Mouse (Mus musculus): ENCODE measurements around the gene Dpf2. TPM values are rescaled to one million over a fixed set of nuclear protein-coding genes. Genes with fewer than 3 reads are reported as not detected.
"Not testable (repeated sequence)": the region's sequence is repeated elsewhere in the genome, so short reads cannot be mapped to it uniquely, and the experiment has no call there.

Dpf2 gene
- polyA plus RNA-seq, 1 experiment from 2014 or later: 47.0 TPM

DNA sequence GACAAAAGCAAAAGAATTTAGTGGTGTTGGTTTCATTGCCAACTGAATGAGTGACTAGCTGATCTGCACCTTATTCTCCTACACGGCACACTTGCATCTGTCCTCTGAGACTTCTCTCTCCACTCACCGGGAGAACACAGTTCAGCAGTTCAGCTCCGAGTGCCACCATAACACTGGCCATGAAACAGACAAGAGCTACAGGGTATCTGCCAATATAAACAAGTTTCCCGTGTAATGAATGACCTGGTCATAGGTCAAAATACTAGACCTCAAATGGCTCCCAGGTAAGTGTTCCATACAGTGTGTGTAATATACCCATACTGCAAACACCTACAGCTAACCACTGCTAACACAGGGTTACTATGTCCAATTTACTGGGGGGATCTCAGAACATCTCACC, 23.6 kb downstream of the Dpf2 start:
- TF ChIP-seq EP300 (optimal IDR thresholded peaks at IDR 0.05) (no peak), CTCF (IDR thresholded peaks at IDR 0.05; ENCODE audit: low read depth) (no peak)
- no peak overlapping the region for H3K4me2 ChIP-seq (replicated peaks; ENCODE audit: low read depth)
- WGBS: 41% methylated on average over 4 of the region's 4 CpGs
- H3K4me3 ChIP-seq (ENCODE audit: low read depth, low read length): no peak overlapping the region
- H3K36me3 ChIP-seq (ENCODE audit: control insufficient read depth, insufficient read depth, low read length): no peaks in the 10 kb centered on the region
- H3K4me1 ChIP-seq (replicated peaks; ENCODE audit: control insufficient read depth, insufficient read depth): no peaks in the 10 kb centered on the region; the same call in 1 of the 2 replicates
- H3K27me3 ChIP-seq (ENCODE audit: control insufficient read depth, insufficient read depth, low read length): no peaks in the 10 kb centered on the region
- no peaks in the 10 kb centered on the region for H3K9me3 ChIP-seq (ENCODE audit: control insufficient read depth, low read length)
- ATAC-seq (ENCODE audit: low FRiP score, low TSS enrichment): no peak
- H3K27ac ChIP-seq (replicated peaks): no peak overlapping the region
- no peak for DNase-seq (ENCODE audit: low spot score)
- H3K9ac ChIP-seq (ENCODE audit: low read length): no peak overlapping the region

DNA sequence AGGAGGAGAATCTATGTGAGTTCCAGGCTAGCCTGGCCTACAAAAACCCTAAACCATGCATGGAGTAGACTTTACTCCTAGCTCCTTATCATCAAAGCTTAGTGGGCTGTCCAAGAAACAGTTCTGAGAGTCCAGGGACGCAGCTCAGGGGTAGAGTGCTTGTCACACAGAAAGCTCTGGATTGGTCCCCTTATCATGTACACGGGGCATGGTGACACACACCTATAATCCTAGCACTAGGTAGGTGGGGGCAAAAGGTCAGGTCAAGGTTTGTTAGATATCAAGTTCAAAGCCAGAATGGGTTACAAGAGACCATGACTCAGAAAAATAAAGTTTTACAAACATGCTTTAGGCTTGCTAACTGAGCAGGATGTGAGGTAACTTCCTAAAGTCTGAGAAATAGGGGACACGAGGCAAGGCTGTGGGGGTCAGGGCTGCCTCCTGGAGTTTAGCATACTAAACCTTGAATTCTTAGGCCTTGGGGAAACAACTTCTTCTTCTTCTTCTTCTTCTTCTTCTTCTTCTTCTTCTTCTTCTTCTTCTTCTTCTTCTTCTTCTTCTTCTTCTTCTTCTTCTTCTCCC, 25.5 kb downstream of the Dpf2 start:
- TF ChIP-seq CTCF (IDR thresholded peaks at IDR 0.05; ENCODE audit: low read depth): no peak
- TF ChIP-seq EP300 (optimal IDR thresholded peaks at IDR 0.05): no peak
- Histone ChIP-seq H3K4me2 (replicated peaks; ENCODE audit: low read depth) (no peak overlapping the region), H3K4me1 (replicated peaks; ENCODE audit: control insufficient read depth, insufficient read depth) (no peaks in the 10 kb centered on the region), H3K27me3 (ENCODE audit: control insufficient read depth, insufficient read depth, low read length) (no peaks in the 10 kb centered on the region), H3K4me3 (ENCODE audit: low read depth, low read length) (no peak overlapping the region), H3K36me3 (ENCODE audit: control insufficient read depth, insufficient read depth, low read length) (no peaks in the 10 kb centered on the region), H3K9me3 (ENCODE audit: control insufficient read depth, low read length) (no peaks in the 10 kb centered on the region), H3K27ac (replicated peaks) (no peak overlapping the region), H3K9ac (ENCODE audit: low read length) (no peak overlapping the region)
- WGBS: 65% methylated on average over 3 of the region's 3 CpGs
- no peak for ATAC-seq (ENCODE audit: low FRiP score, low TSS enrichment)
- no peak for DNase-seq (ENCODE audit: low spot score)

DNA sequence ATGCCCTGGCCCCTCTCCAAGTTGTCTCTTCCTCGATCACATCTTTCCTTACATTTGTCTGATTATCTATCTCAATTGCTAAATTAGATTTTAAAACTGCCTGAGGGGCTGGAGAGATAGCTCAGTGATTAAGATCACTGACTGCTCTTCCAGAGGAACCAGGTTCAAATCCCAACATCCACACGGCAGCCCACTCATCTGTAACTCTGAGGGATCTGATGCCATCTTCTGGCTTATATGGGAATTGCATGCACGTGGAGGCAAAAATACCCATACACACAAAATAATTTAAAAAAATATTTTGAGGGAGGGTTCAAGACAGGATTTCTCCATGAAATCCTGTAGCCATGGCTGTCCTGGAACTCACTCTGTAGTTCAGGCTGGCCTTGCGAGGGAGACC, 27.0 kb downstream of the Dpf2 start:
- ATAC-seq (ENCODE audit: low FRiP score, low TSS enrichment) (no peak), DNase-seq (ENCODE audit: low spot score) (no peak)
- WGBS: 60% methylated on average over 4 of the region's 4 CpGs
- Histone ChIP-seq H3K27ac (replicated peaks) (no peak overlapping the region), H3K4me2 (replicated peaks; ENCODE audit: low read depth) (no peak overlapping the region), H3K27me3 (ENCODE audit: control insufficient read depth, insufficient read depth, low read length) (no peaks in the 10 kb centered on the region), H3K9ac (ENCODE audit: low read length) (no peak overlapping the region), H3K36me3 (ENCODE audit: control insufficient read depth, insufficient read depth, low read length) (no peaks in the 10 kb centered on the region), H3K9me3 (ENCODE audit: control insufficient read depth, low read length) (no peaks in the 10 kb centered on the region), H3K4me1 (replicated peaks; ENCODE audit: control insufficient read depth, insufficient read depth) (no peaks in the 10 kb centered on the region), H3K4me3 (ENCODE audit: low read depth, low read length) (no peak overlapping the region)
- peak; percentile 73 for TF ChIP-seq CTCF (IDR thresholded peaks at IDR 0.05; ENCODE audit: low read depth)
- no peak for TF ChIP-seq EP300 (optimal IDR thresholded peaks at IDR 0.05)

DNA sequence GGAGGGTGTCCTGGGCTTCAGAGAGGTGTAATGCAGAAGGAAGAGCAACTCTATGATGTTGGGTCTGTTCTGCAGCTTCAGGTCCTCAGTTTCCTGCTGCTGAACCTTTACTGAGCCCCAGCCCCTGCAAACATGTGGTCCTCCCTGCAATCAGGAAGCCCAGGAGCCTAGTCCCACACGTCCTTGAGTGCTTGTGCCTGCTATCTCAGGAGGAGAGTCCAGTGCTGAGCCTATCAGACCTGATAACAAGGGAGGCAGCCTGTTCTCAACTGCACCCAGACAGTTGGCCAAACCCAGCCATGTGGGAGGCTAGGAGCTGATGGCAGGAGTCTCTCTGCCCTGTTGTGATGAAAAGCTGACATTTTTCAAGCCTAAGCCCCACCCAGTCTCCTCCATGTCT, 28.9 kb downstream of the Dpf2 start:
- no peak overlapping the region for H3K4me2 ChIP-seq (replicated peaks; ENCODE audit: low read depth)
- H3K27ac ChIP-seq (replicated peaks): no peak overlapping the region
- no peaks in the 10 kb centered on the region for H3K36me3 ChIP-seq (ENCODE audit: control insufficient read depth, insufficient read depth, low read length)
- TF ChIP-seq CTCF (IDR thresholded peaks at IDR 0.05; ENCODE audit: low read depth): no peak
- no peak for TF ChIP-seq EP300 (optimal IDR thresholded peaks at IDR 0.05)
- 38% methylated on average over 1 of the region's 1 CpGs for WGBS
- DNase-seq (ENCODE audit: low spot score) (no peak), ATAC-seq (ENCODE audit: low FRiP score, low TSS enrichment) (no peak)
- no peaks in the 10 kb centered on the region for H3K9me3 ChIP-seq (ENCODE audit: control insufficient read depth, low read length)
- H3K27me3 ChIP-seq (ENCODE audit: control insufficient read depth, insufficient read depth, low read length): no peaks in the 10 kb centered on the region
- H3K4me3 ChIP-seq (ENCODE audit: low read depth, low read length): no peak overlapping the region
- no peak overlapping the region for H3K9ac ChIP-seq (ENCODE audit: low read length)
- H3K4me1 ChIP-seq (replicated peaks; ENCODE audit: control insufficient read depth, insufficient read depth): no peaks in the 10 kb centered on the region

DNA sequence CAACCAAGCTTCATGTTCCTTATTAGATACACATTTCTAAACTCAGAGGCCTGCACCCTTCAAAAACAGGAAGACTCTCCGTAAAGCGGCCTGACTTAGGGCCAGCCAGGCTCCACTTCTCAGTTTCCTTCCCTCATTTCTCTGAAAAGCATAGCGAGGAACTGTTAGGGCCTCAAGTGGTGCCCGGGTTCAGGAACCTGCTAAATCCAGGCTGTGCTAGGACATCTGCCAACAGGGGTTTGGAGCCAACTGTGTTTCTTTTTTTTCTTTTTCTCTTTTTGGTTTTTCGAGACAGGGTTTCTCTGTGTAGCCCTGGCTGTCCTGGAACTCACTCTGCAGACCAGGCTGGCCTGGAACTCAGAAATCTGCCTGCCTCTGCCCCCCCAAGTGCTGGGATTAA, 30.7 kb downstream of the Dpf2 start:
- not testable (repeated sequence) for H3K4me2 ChIP-seq (replicated peaks; ENCODE audit: low read depth); DNase-seq (ENCODE audit: low spot score); H3K27ac ChIP-seq (replicated peaks); ATAC-seq (ENCODE audit: low FRiP score, low TSS enrichment); H3K36me3 ChIP-seq (ENCODE audit: control insufficient read depth, insufficient read depth, low read length); H3K4me3 ChIP-seq (ENCODE audit: low read depth, low read length); H3K9ac ChIP-seq (ENCODE audit: low read length); H3K4me1 ChIP-seq (replicated peaks; ENCODE audit: control insufficient read depth, insufficient read depth); H3K27me3 ChIP-seq (ENCODE audit: control insufficient read depth, insufficient read depth, low read length); H3K9me3 ChIP-seq (ENCODE audit: control insufficient read depth, low read length)
- 59% methylated on average over 5 of the region's 5 CpGs for WGBS

DNA sequence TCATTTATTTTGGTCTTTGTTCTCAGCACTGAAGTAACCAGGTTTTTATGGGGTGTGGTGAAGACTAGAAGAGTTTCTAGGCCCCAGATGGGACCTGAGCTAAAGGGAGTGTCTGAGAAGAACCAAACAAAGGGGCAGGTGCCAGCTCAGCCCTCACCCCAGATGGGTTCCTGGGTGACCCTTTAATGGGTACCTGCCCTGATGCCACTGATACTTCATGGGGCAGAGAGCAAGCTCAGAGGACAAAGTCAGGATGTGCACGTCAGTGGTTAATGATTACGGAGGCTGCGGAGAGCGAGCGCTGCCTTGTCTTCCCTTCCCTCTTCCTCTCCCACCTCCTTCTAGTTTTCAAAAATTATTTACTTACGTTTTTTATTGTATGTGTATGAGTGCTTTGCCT, 31.7 kb downstream of the Dpf2 start:
- Histone ChIP-seq H3K27ac (replicated peaks) (no peak overlapping the region), H3K9me3 (ENCODE audit: control insufficient read depth, low read length) (no peaks in the 10 kb centered on the region), H3K27me3 (ENCODE audit: control insufficient read depth, insufficient read depth, low read length) (no peaks in the 10 kb centered on the region), H3K9ac (ENCODE audit: low read length) (no peak overlapping the region), H3K4me1 (replicated peaks; ENCODE audit: control insufficient read depth, insufficient read depth) (no peaks in the 10 kb centered on the region), H3K36me3 (ENCODE audit: control insufficient read depth, insufficient read depth, low read length) (no peaks in the 10 kb centered on the region), H3K4me3 (ENCODE audit: low read depth, low read length) (no peak overlapping the region), H3K4me2 (replicated peaks; ENCODE audit: low read depth) (no peak overlapping the region)
- DNase-seq (ENCODE audit: low spot score) (no peak), ATAC-seq (ENCODE audit: low FRiP score, low TSS enrichment) (no peak)
- 93% methylated on average over 6 of the region's 6 CpGs for WGBS
- TF ChIP-seq EP300 (optimal IDR thresholded peaks at IDR 0.05) (no peak), CTCF (IDR thresholded peaks at IDR 0.05; ENCODE audit: low read depth) (no peak)

Data from stomach, postnatal 0 days (tissue).